Comparison of ENCODE assay signal across 8 mouse cellular contexts in genomic region chr10:111297631-111298030, GRCm38 (mm10). TPM values are rescaled to one million over a fixed set of nuclear protein-coding genes. Genes with fewer than 3 reads are reported as not detected.
A peak's percentile ranks its signal among the peaks of the same experiment; 100 is the strongest.
DNase-seq lines count a peak whose midpoint lies in the region; ATAC-seq and TF ChIP-seq lines count a peak whose summit lies in the region.

No protein-coding gene starts in this region.

- H3K4me1 ChIP-seq in testis, adult 2 months (ENCODE audit: control insufficient read depth, insufficient read depth, low read length): no peaks in the 10 kb centered on the region; the same call in none of the 2 replicates
- H3K4me1 ChIP-seq in liver, embryonic 11.5 days (replicated peaks; ENCODE audit: control insufficient read depth, insufficient read depth, low read length): peaks cover 6% of the 10 kb centered on the region

- H3K9me3 ChIP-seq in liver, embryonic 11.5 days (ENCODE audit: control insufficient read depth, low read length): no peaks in the 10 kb centered on the region

- 39% methylated on average over 6 of the region's 6 CpGs for WGBS in liver, embryonic 11.5 days

- no peak for TF ChIP-seq CTCF in testis, adult 2 months (IDR thresholded peaks at IDR 0.05; ENCODE audit: control insufficient read depth, insufficient read depth, insufficient replicate concordance, low read depth, low read length)

- H3K9ac ChIP-seq in liver, embryonic 11.5 days (ENCODE audit: low read depth, low read length): no peak overlapping the region

- no peaks in the 10 kb centered on the region for H3K27me3 ChIP-seq in testis, adult 2 months (ENCODE audit: control insufficient read depth, insufficient read depth, low read length)
- H3K27me3 ChIP-seq in liver, embryonic 11.5 days (replicated peaks; ENCODE audit: control insufficient read depth, insufficient read depth, low read length): no peaks in the 10 kb centered on the region

- peak overlapping the region; percentile 73 for H3K4me2 ChIP-seq in liver, embryonic 11.5 days

- DNase-seq in cerebellum, adult 9-10 months: peak; percentile 19
- DNase-seq in cerebellum, postnatal 25 days: no peak
- DNase-seq in testis, postnatal 10 days (ENCODE audit: low spot score): no peak
- no peak for DNase-seq in liver, embryonic 11.5 days (ENCODE audit: low spot score)
- DNase-seq in urinary bladder, adult 2 months (ENCODE audit: low spot score): no peak
- DNase-seq in gastrocnemius, adult 18-20 months (ENCODE audit: low spot score): no peak
- DNase-seq in thymus, adult 18-20 months: no peak

- no peak overlapping the region; the same call in 1 of the 2 replicates for H3K27ac ChIP-seq in testis, adult 2 months (ENCODE audit: control insufficient read depth, insufficient read depth, low read depth, low read length)
- H3K27ac ChIP-seq in liver, embryonic 11.5 days (ENCODE audit: low read depth, low read length): no peak overlapping the region

- H3K36me3 ChIP-seq in testis, adult 2 months (ENCODE audit: control insufficient read depth, insufficient read depth, low read length): peaks cover 2% of the 10 kb centered on the region
- H3K36me3 ChIP-seq in liver, embryonic 11.5 days (ENCODE audit: control insufficient read depth, insufficient read depth, low read length): no peaks in the 10 kb centered on the region

- ATAC-seq in liver, embryonic 11.5 days (replicated peaks; ENCODE audit: low FRiP score): no peak

- TF ChIP-seq POLR2A in testis, adult 2 months (IDR thresholded peaks at IDR 0.05; ENCODE audit: control insufficient read depth, low read depth, low read length): no peak

- peak overlapping the region; percentile 100; the same call in 1 of the 2 replicates for H3K4me3 ChIP-seq in testis, adult 2 months (ENCODE audit: control insufficient read depth, low read depth, low read length)
- H3K4me3 ChIP-seq in liver, embryonic 11.5 days (ENCODE audit: low read depth, low read length): peak overlapping the region; percentile 83

RNA-seq across cellular contexts. Expression of gene Bbs10, which starts 0.8 kb away (rescaled TPM):
- 5.3 and 6.8 TPM in 2 replicates for polyA plus RNA-seq in testis, adult 2 months (2012; rRNA removed)
- polyA plus RNA-seq in liver, embryonic 11.5 days (2014; fragmentation: Nextera tagmentation; extraction: Ambion mirVana): 3.1 and 4.3 TPM in 2 replicates
- polyA plus RNA-seq in urinary bladder, adult 2 months (2012; rRNA removed): 3.4 and 4.9 TPM in 2 replicates
- 1 to 10 TPM; 1.4 to 1.6 TPM for total RNA-seq in gastrocnemius, adult 18-20 months (2021)
